Mouse (Mus musculus) intestine, embryonic 15.5 days (tissue): Measurements from ENCODE around the gene Dppa2. TPM values are rescaled to one million over a fixed set of nuclear protein-coding genes. Genes with fewer than 3 reads are reported as not detected.

ENCODE experiments used
- ATAC-seq: fragments of 200-750 bp; cut with Nextera tagmentation; 2 replicates; pipeline ENCODE4 v1.8.0; 2017; ENCODE audit warnings: moderate TSS enrichment, moderate library complexity
- H3K27ac ChIP-seq: fragments of 300-500 bp; sonication (generic); 2 replicates; pipeline ENCODE4 v1.5.1; 2015; ENCODE audit warnings: mild to moderate bottlenecking, inconsistent platforms
- H3K27me3 ChIP-seq: fragments of 300-500 bp; sonication (generic); replicated peaks from 2 replicates; pipeline ENCODE4 v1.6.1; 2015; ENCODE audit warnings: inconsistent platforms
- H3K36me3 ChIP-seq: fragments of 300-500 bp; sonication (generic); 2 replicates; pipeline ENCODE4 v1.6.1; 2015; ENCODE audit warnings: inconsistent platforms
- H3K4me1 ChIP-seq: fragments of 300-500 bp; sonication (generic); replicated peaks from 2 replicates; pipeline ENCODE4 v1.6.1; 2015; ENCODE audit warnings: inconsistent platforms
- H3K4me2 ChIP-seq: fragments of 300-500 bp; sonication (generic); replicated peaks from 2 replicates; pipeline ENCODE4 v1.6.1; 2015; ENCODE audit warnings: mild to moderate bottlenecking, inconsistent platforms
- H3K4me3 ChIP-seq: fragments of 300-500 bp; sonication (generic); replicated peaks from 2 replicates; pipeline ENCODE4 v1.5.1; 2015; ENCODE audit warnings: inconsistent platforms
- H3K9ac ChIP-seq: fragments of 300-500 bp; sonication (generic); 2 replicates; pipeline ENCODE4 v1.6.1; 2015; ENCODE audit warnings: inconsistent platforms
- H3K9me3 ChIP-seq: fragments of 300-500 bp; sonication (generic); 2 replicates; pipeline ENCODE4 v1.6.1; 2016; ENCODE audit warnings: inconsistent platforms
- WGBS: fragments of 180-500 bp; shearing (Covaris S2); methylation state at CpG from one replicate; pipeline ENCODE4 v1.1.7; 2015; 5-methylcytosine and 5-hydroxymethylcytosine counted together
- polyA plus RNA-seq: library from polyadenylated mRNA; unstranded; fragments of >200 nt; fragmentation: Nextera tagmentation; extraction: Ambion mirVana; gene quantifications from 2 replicates; pipeline ENCODE4 v1.2.1, GENCODE M21; 2015

The Dppa2 gene
- polyA plus RNA-seq, 1 experiment from 2014 or later: not detected

- Histone ChIP-seq H3K36me3 (no peaks in the 10 kb centered on the region), H3K9ac (no peak overlapping the region), H3K9me3 (no peaks in the 10 kb centered on the region), H3K27me3 (no peaks in the 10 kb centered on the region), H3K4me1 (no peaks in the 10 kb centered on the region), H3K4me2 (no peak overlapping the region), H3K27ac (no peak overlapping the region), H3K4me3 (no peak overlapping the region)
- WGBS: 68% methylated on average over 1 of the region's 1 CpGs
- ATAC-seq: no peak
Observed at GRCm38 (mm10) chr16:48356417-48356816, 52.7 kb downstream of the Dppa2 start.

GRCm38 (mm10) chr16:48360887-48361286 is 57.2 kb downstream of the Dppa2 start:
- Histone ChIP-seq H3K4me3 (no peak overlapping the region), H3K4me1 (no peaks in the 10 kb centered on the region), H3K4me2 (no peak overlapping the region), H3K27ac (no peak overlapping the region), H3K9ac (no peak overlapping the region), H3K36me3 (no peaks in the 10 kb centered on the region), H3K9me3 (no peaks in the 10 kb centered on the region), H3K27me3 (no peaks in the 10 kb centered on the region)
- no peak for ATAC-seq
- 91% methylated on average over 12 of the region's 12 CpGs for WGBS

GRCm38 (mm10) chr16:48366801-48367200 is 63.1 kb downstream of the Dppa2 start:
- Histone ChIP-seq H3K27me3 (no peaks in the 10 kb centered on the region), H3K9me3 (no peaks in the 10 kb centered on the region), H3K4me3 (no peak overlapping the region), H3K4me1 (no peaks in the 10 kb centered on the region), H3K36me3 (no peaks in the 10 kb centered on the region), H3K4me2 (no peak overlapping the region), H3K9ac (no peak overlapping the region), H3K27ac (no peak overlapping the region)
- ATAC-seq: no peak
- WGBS: 90% methylated on average over 5 of the region's 5 CpGs

- Histone ChIP-seq H3K9me3 (no peaks in the 10 kb centered on the region), H3K36me3 (no peaks in the 10 kb centered on the region), H3K27me3 (no peaks in the 10 kb centered on the region), H3K9ac (no peak overlapping the region), H3K27ac (no peak overlapping the region), H3K4me1 (no peaks in the 10 kb centered on the region), H3K4me3 (no peak overlapping the region), H3K4me2 (no peak overlapping the region)
- WGBS: 94% methylated on average over 2 of the region's 2 CpGs
- no peak for ATAC-seq
Observed at GRCm38 (mm10) chr16:48368096-48368495, 64.4 kb downstream of the Dppa2 start.

Other genes starting within 250 kb of the Dppa2 start
- gene Dppa4, start 20.2 kb upstream of the Dppa2 start, polyA plus RNA-seq: not detected in 2 replicates
- gene Gm5485, start 108.5 kb downstream of the Dppa2 start, polyA plus RNA-seq: 0.80 and 1.7 TPM in 2 replicates
- gene Morc1, start 127.3 kb downstream of the Dppa2 start, polyA plus RNA-seq: 0.06 and 0.15 TPM in 2 replicates